Mouse (Mus musculus): ENCODE measurements at regions not wholly inside any gene's neighbourhood (a gene's known extent, or its start where the extent isn't known, plus 50 kb on each side); places are given as distances from the start of the nearest gene placed in this dataset.

DNA sequence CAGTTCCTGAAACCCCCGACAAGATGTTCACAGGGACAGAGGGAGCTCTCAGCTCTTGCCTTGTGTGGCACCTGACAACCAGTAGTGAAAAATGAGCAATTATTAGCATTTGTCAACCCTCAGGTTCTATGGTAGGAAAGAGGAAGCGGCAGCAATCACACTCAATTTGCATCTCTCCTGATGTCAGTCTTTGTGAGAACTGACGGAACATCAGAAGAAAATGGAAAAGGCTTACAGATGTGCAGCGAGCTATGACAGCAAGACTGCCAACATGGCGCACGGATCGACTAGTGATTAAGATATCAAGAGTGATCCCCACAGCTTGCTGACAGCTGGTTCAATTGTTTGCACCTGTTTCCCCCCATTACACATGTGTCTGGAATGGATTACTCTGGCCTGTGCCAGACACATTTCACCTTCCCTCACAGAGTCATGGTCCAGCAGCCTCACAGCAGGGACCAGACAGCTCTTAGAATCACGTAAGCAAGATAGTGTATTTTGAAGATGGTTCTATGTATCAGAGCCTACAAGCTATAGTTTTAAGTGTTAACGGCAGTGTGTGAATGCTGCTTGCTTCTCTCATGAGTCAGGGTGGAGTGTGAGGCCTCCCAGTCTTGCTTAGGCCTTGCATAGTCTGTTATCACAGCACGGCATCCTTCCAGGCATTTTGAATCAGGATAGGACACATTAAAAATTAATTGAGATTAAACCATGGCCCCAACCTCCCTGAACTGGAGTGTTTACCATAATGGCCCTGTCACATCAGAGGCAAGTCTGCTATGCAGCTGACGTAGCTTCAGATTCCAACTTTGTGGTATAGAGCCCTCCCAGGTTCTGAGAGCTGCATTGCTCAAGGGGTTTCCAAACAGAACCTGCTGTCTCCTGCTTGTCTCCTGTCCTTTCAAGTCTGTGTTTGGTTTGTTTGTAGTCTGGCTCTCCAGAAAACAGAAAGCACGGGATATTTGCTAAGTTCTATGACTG lies 2258.0 kb downstream of the 4930444P10Rik start:
- no peak for DNase-seq

- DNase-seq = no peak
Measured at GRCm38 (mm10) chr1:13807786-13808185, 2285.3 kb downstream of the 4930444P10Rik start.

- DNase-seq = no peak
Measured at GRCm38 (mm10) chr1:13800460-13800859, 2292.7 kb downstream of the 4930444P10Rik start.

DNA sequence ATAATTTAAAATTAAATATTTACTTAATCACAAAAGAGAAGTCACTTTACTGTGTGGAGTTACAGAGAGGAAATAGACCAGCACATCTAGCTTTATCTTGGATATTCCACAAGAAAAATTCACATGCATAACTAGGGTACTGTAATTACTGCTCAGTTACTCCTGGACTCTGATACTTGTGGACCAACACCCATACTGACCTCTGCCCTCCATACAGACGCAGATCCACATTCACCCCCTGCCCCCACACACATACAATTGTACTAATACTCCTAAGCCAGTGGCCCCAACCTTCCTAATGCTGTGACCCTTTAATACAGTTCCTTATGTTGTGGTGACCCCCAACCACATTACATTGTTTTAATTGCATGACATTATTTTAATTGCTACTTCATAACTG lies 2294.3 kb downstream of the 4930444P10Rik start:
- no peak for DNase-seq

DNA sequence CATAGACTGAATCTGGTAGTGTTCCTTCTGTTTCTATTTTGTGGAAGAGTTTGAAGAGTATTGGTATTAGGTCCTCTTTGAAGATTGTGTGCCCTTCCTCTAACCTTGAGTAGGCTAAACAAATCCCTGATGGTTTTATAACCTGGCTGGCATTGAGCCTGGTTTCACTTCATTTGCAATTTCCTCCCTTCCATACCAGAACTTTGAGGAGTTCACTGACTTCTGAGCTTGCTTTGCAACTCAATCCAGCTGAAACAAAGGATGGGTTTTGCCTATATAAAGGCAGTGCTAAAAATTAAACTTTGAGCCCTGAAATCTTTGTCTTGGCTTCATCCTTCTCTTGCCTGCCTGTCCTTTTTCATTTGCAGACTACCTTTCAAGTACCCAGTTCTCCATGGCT lies 2297.9 kb downstream of the 4930444P10Rik start:
- DNase-seq = no peak

GRCm38 (mm10) chr1:13789318-13790085 lies 2303.6 kb downstream of the 4930444P10Rik start:
- DNase-seq = peak; percentile 81

- no peak for DNase-seq
Measured at GRCm38 (mm10) chr1:13787016-13787415, 2306.1 kb downstream of the 4930444P10Rik start.

GRCm38 (mm10) chr1:13784396-13784795 lies 2308.7 kb downstream of the 4930444P10Rik start:
- DNase-seq = peak; percentile 14

DNA sequence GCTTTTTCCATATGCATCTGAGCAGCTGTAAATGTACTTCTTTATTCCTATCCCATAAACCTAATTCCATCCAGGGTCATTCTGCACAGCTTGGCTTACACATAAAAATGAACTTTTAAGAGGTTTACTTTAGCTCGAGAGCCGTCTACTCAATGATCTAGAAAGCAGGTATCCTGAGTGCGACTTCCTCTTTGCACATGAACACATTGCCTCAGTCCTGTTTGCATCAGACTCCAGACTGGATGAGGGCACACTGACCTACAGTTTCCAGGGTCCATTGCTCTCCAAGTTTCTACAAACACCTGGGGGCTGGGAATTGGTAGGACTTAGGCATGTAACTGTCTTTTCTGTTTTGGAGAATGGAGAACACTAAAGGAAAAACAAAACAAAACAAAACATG lies 2310.5 kb downstream of the 4930444P10Rik start:
- DNase-seq = no peak

GRCm38 (mm10) chr1:13772106-13772505 lies 2321.0 kb downstream of the 4930444P10Rik start:
- DNase-seq = no peak

DNA sequence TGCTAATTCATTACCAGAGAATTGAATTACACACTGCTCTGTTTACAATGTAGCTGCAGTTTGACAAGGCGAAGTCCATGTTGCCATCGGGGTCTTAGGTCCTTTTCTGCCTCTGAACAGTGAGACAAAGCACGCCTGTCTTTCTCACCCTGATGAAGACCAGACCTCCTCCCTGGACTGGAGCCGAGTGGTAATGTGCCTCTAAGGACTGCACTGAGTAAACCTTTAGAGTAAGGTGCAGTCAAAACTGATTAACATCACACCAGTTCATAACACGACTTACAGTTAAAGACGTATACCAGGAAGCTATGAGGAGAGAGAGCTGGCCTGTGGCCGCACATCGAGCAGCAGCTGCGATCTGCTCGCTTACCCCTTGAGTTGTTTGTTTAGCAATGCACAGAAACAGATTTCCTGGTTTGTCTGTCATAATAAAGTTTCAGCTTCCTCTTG lies 2322.1 kb downstream of the 4930444P10Rik start:
- no peak for DNase-seq

GRCm38 (mm10) chr1:13752479-13752878 lies 2338.6 kb downstream of the A830018L16Rik start:
- DNase-seq = no peak

DNA sequence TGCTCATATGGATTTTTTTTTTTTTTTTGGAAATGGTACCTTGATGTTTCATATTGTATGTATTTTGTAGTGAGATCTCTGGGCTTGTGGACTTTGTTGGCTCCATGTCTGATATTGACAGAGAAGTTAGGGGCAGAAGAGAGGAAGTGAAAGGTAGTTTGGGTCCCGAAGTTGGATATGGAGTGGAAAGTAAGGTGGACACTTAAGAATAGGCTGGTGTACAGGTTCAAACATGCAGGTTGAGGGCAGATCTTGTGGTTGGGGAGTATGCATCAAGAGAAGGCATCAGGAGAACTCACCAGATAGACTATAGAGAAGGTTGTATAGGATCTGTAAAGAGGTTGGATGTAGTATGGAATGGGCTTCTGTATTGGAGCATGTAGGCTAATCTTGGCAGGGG lies 2337.5 kb downstream of the A830018L16Rik start:
- DNase-seq = no peak
